Mouse (Mus musculus): ENCODE measurements around the gene 1700008O03Rik. TPM values are rescaled to one million over a fixed set of nuclear protein-coding genes. Genes with fewer than 3 reads are reported as not detected.

Gene 1700008O03Rik
- polyA plus RNA-seq, 1 experiment = 0.04 TPM

GRCm38 (mm10) chr7:44384716-44385059 is 932 bp downstream of the 1700008O03Rik start:
- Histone ChIP-seq H3K4me1 (ENCODE audit: control insufficient read depth) (no peaks in the 10 kb centered on the region; the same call in 1 of the 2 replicates), H3K27me3 (ENCODE audit: control insufficient read depth) (peaks cover 61% of the 10 kb centered on the region), H3K36me3 (ENCODE audit: control insufficient read depth) (no peaks in the 10 kb centered on the region), H3K9me3 (ENCODE audit: control insufficient read depth, low read length) (no peaks in the 10 kb centered on the region), H3K4me3 (replicated peaks) (peak overlapping the region; percentile 12)
- no peak for TF ChIP-seq TAL1 (IDR thresholded peaks at IDR 0.05; ENCODE audit: low read length)
- no peak for TF ChIP-seq GATA1 (IDR thresholded peaks at IDR 0.05; ENCODE audit: low read length)

- H3K4me1 ChIP-seq (ENCODE audit: control insufficient read depth) = no peaks in the 10 kb centered on the region; the same call in 1 of the 2 replicates
- H3K9me3 ChIP-seq (ENCODE audit: control insufficient read depth, low read length) = no peaks in the 10 kb centered on the region
- peaks cover 60% of the 10 kb centered on the region for H3K27me3 ChIP-seq (ENCODE audit: control insufficient read depth)
- peak within 1 kb of the TSS; percentile 27 for H3K4me3 ChIP-seq (replicated peaks)
- TF ChIP-seq TAL1 (IDR thresholded peaks at IDR 0.05; ENCODE audit: low read length) = no peak
- TF ChIP-seq GATA1 (IDR thresholded peaks at IDR 0.05; ENCODE audit: low read length) = no peak
- no peaks in the 10 kb centered on the region for H3K36me3 ChIP-seq (ENCODE audit: control insufficient read depth)
These were observed 1.5 kb downstream of the 1700008O03Rik start, which contains the start of gene Syt3 for GRCm38 (mm10) chr7:44383980-44384715. Syt3 (plus strand) TSS chr7:44384102.

- TF ChIP-seq TAL1 (IDR thresholded peaks at IDR 0.05; ENCODE audit: low read length) (no peak), GATA1 (IDR thresholded peaks at IDR 0.05; ENCODE audit: low read length) (no peak)
- peaks cover 59% of the 10 kb centered on the region for H3K27me3 ChIP-seq (ENCODE audit: control insufficient read depth)
- no peaks in the 10 kb centered on the region for H3K36me3 ChIP-seq (ENCODE audit: control insufficient read depth)
- no peak overlapping the region for H3K4me3 ChIP-seq (replicated peaks)
- no peaks in the 10 kb centered on the region for H3K9me3 ChIP-seq (ENCODE audit: control insufficient read depth, low read length)
- no peaks in the 10 kb centered on the region; the same call in 1 of the 2 replicates for H3K4me1 ChIP-seq (ENCODE audit: control insufficient read depth)
These were observed 3.1 kb downstream of the 1700008O03Rik start for GRCm38 (mm10) chr7:44382541-44382940.

GRCm38 (mm10) chr7:44378290-44378689 is 7.3 kb downstream of the 1700008O03Rik start:
- Histone ChIP-seq H3K4me3 (replicated peaks) (no peak overlapping the region), H3K9me3 (ENCODE audit: control insufficient read depth, low read length) (no peaks in the 10 kb centered on the region), H3K36me3 (ENCODE audit: control insufficient read depth) (no peaks in the 10 kb centered on the region), H3K27me3 (ENCODE audit: control insufficient read depth) (peaks cover 35% of the 10 kb centered on the region), H3K4me1 (ENCODE audit: control insufficient read depth) (peaks cover 19% of the 10 kb centered on the region)
- TF ChIP-seq GATA1 (IDR thresholded peaks at IDR 0.05; ENCODE audit: low read length) (no peak), TAL1 (IDR thresholded peaks at IDR 0.05; ENCODE audit: low read length) (no peak)

GRCm38 (mm10) chr7:44375793-44376192 is 9.8 kb downstream of the 1700008O03Rik start:
- Histone ChIP-seq H3K36me3 (ENCODE audit: control insufficient read depth) (no peaks in the 10 kb centered on the region), H3K4me1 (ENCODE audit: control insufficient read depth) (peaks cover 28% of the 10 kb centered on the region), H3K4me3 (replicated peaks) (no peak overlapping the region), H3K27me3 (ENCODE audit: control insufficient read depth) (peaks cover 22% of the 10 kb centered on the region), H3K9me3 (ENCODE audit: control insufficient read depth, low read length) (no peaks in the 10 kb centered on the region)
- TF ChIP-seq GATA1 (IDR thresholded peaks at IDR 0.05; ENCODE audit: low read length) = no peak
- no peak for TF ChIP-seq TAL1 (IDR thresholded peaks at IDR 0.05; ENCODE audit: low read length)

- no peak for TF ChIP-seq TAL1 (IDR thresholded peaks at IDR 0.05; ENCODE audit: low read length)
- TF ChIP-seq GATA1 (IDR thresholded peaks at IDR 0.05; ENCODE audit: low read length) = no peak
- Histone ChIP-seq H3K4me3 (replicated peaks) (no peak overlapping the region), H3K27me3 (ENCODE audit: control insufficient read depth) (peaks cover 22% of the 10 kb centered on the region), H3K36me3 (ENCODE audit: control insufficient read depth) (no peaks in the 10 kb centered on the region), H3K9me3 (ENCODE audit: control insufficient read depth, low read length) (no peaks in the 10 kb centered on the region), H3K4me1 (ENCODE audit: control insufficient read depth) (peaks cover 28% of the 10 kb centered on the region)
These were observed 10.4 kb downstream of the 1700008O03Rik start for GRCm38 (mm10) chr7:44375207-44375606.

GRCm38 (mm10) chr7:44374756-44375155 is 10.9 kb downstream of the 1700008O03Rik start:
- Histone ChIP-seq H3K9me3 (ENCODE audit: control insufficient read depth, low read length) (no peaks in the 10 kb centered on the region), H3K27me3 (ENCODE audit: control insufficient read depth) (peaks cover 22% of the 10 kb centered on the region), H3K4me1 (ENCODE audit: control insufficient read depth) (peaks cover 28% of the 10 kb centered on the region), H3K4me3 (replicated peaks) (peak overlapping the region; percentile 54), H3K36me3 (ENCODE audit: control insufficient read depth) (no peaks in the 10 kb centered on the region)
- TF ChIP-seq GATA1 (IDR thresholded peaks at IDR 0.05; ENCODE audit: low read length) (no peak), TAL1 (IDR thresholded peaks at IDR 0.05; ENCODE audit: low read length) (no peak)

GRCm38 (mm10) chr7:44373889-44374652 is 11.5 kb downstream of the 1700008O03Rik start:
- peaks cover 22% of the 10 kb centered on the region for H3K27me3 ChIP-seq (ENCODE audit: control insufficient read depth)
- peak overlapping the region; percentile 54 for H3K4me3 ChIP-seq (replicated peaks)
- no peaks in the 10 kb centered on the region for H3K36me3 ChIP-seq (ENCODE audit: control insufficient read depth)
- peaks cover 28% of the 10 kb centered on the region for H3K4me1 ChIP-seq (ENCODE audit: control insufficient read depth)
- H3K9me3 ChIP-seq (ENCODE audit: control insufficient read depth, low read length) = no peaks in the 10 kb centered on the region
- TF ChIP-seq TAL1 (IDR thresholded peaks at IDR 0.05; ENCODE audit: low read length) (no peak), GATA1 (IDR thresholded peaks at IDR 0.05; ENCODE audit: low read length) (no peak)

GRCm38 (mm10) chr7:44373460-44373859 is 12.2 kb downstream of the 1700008O03Rik start:
- TF ChIP-seq TAL1 (IDR thresholded peaks at IDR 0.05; ENCODE audit: low read length) (no peak), GATA1 (IDR thresholded peaks at IDR 0.05; ENCODE audit: low read length) (no peak)
- Histone ChIP-seq H3K27me3 (ENCODE audit: control insufficient read depth) (peaks cover 21% of the 10 kb centered on the region), H3K4me3 (replicated peaks) (peak overlapping the region; percentile 54), H3K36me3 (ENCODE audit: control insufficient read depth) (no peaks in the 10 kb centered on the region), H3K9me3 (ENCODE audit: control insufficient read depth, low read length) (no peaks in the 10 kb centered on the region), H3K4me1 (ENCODE audit: control insufficient read depth) (peaks cover 28% of the 10 kb centered on the region)

All from erythroblast, embryonic 14.5 days (primary cell).